Mouse (Mus musculus) common myeloid progenitor, adult 5-6 weeks (primary cell): ENCODE measurements around the gene Ncs1. TPM values are rescaled to one million over a fixed set of nuclear protein-coding genes. Genes with fewer than 3 reads are reported as not detected.

ENCODE experiments used
- ATAC-seq: replicated peaks from 2 replicates; pipeline ENCODE4 v1.8.0; 2016; ENCODE audit warnings: low read depth, mild to moderate bottlenecking, moderate TSS enrichment, inconsistent platforms; ENCODE audit not compliant: poor library complexity, severe bottlenecking
- total RNA-seq: library from RNA; stranded (forward); fragments of 200-1000, 187-1606 nt; gene quantifications from 2 replicates; pipeline ENCODE4 v1.2.3, GENCODE M21; 2017

Gene Ncs1
- total RNA-seq, 1 experiment from 2014 or later, result 6.4 TPM

- ATAC-seq, result no peak
Observed at GRCm38 (mm10) chr2:31269847-31270246, 24.2 kb downstream of the Ncs1 start.

- peak; percentile 66 for ATAC-seq
Observed at GRCm38 (mm10) chr2:31270470-31270869, 24.8 kb downstream of the Ncs1 start.

GRCm38 (mm10) chr2:31271071-31271470 lies 25.4 kb downstream of the Ncs1 start:
- ATAC-seq, result no peak

GRCm38 (mm10) chr2:31274993-31275392 lies 29.4 kb downstream of the Ncs1 start:
- ATAC-seq, result no peak

GRCm38 (mm10) chr2:31277810-31278209 lies 32.2 kb downstream of the Ncs1 start:
- ATAC-seq, result no peak

GRCm38 (mm10) chr2:31278483-31278882 lies 32.9 kb downstream of the Ncs1 start:
- no peak for ATAC-seq

- no peak for ATAC-seq
Observed at GRCm38 (mm10) chr2:31281138-31281537, 35.5 kb downstream of the Ncs1 start.

- no peak for ATAC-seq
Observed at GRCm38 (mm10) chr2:31282266-31282665, 36.6 kb downstream of the Ncs1 start.

GRCm38 (mm10) chr2:31282880-31283279 lies 37.3 kb downstream of the Ncs1 start:
- no peak for ATAC-seq

GRCm38 (mm10) chr2:31284531-31284930 lies 38.9 kb downstream of the Ncs1 start:
- no peak for ATAC-seq

GRCm38 (mm10) chr2:31291421-31291820 lies 45.8 kb downstream of the Ncs1 start:
- 0 out of 2 replicates have a peak, but pooled peaks have one; percentile 61 for ATAC-seq

GRCm38 (mm10) chr2:31294985-31295384 lies 49.4 kb downstream of the Ncs1 start:
- no peak for ATAC-seq

GRCm38 (mm10) chr2:31296395-31296794 lies 50.8 kb downstream of the Ncs1 start:
- no peak for ATAC-seq

- ATAC-seq, result peak; percentile 85
Observed at GRCm38 (mm10) chr2:31297602-31298268, 52.1 kb downstream of the Ncs1 start.

- ATAC-seq, result no peak
Observed at GRCm38 (mm10) chr2:31298814-31299213, 53.2 kb downstream of the Ncs1 start.

GRCm38 (mm10) chr2:31299266-31299665 lies 53.6 kb downstream of the Ncs1 start:
- 0 out of 2 replicates have a peak, but pooled peaks have one; percentile 20 for ATAC-seq

- no peak for ATAC-seq
Observed at GRCm38 (mm10) chr2:31299996-31300395, 54.4 kb downstream of the Ncs1 start.

GRCm38 (mm10) chr2:31303177-31303576 lies 57.6 kb downstream of the Ncs1 start:
- ATAC-seq, result no peak

- ATAC-seq, result no peak
Observed at GRCm38 (mm10) chr2:31304191-31304590, 58.6 kb downstream of the Ncs1 start.

- no peak for ATAC-seq
Observed at GRCm38 (mm10) chr2:31304801-31305665, 59.4 kb downstream of the Ncs1 start.

GRCm38 (mm10) chr2:31305684-31306083 lies 60.1 kb downstream of the Ncs1 start:
- ATAC-seq, result peak; percentile 63
